Mouse (Mus musculus) heart, adult 2 months (tissue): ENCODE measurements at regions not wholly inside any gene's neighbourhood (a gene's known extent, or its start where the extent isn't known, plus 50 kb on each side); places are given as distances from the start of the nearest gene placed in this dataset.

ENCODE experiments used
- CTCF ChIP-seq: fragments of 200-600 bp; IDR thresholded peaks from 2 replicates; pipeline ENCODE4 v1.8.1; 2022; ENCODE audit warnings: antibody characterized with exemption, mild to moderate bottlenecking, moderate library complexity
- EP300 ChIP-seq: fragments of 200-500 bp; IDR thresholded peaks from 2 replicates; pipeline ENCODE4 v1.6.1; 2011; ENCODE audit warnings: low read depth, low read length, control low read depth; ENCODE audit not compliant: insufficient read depth

DNA sequence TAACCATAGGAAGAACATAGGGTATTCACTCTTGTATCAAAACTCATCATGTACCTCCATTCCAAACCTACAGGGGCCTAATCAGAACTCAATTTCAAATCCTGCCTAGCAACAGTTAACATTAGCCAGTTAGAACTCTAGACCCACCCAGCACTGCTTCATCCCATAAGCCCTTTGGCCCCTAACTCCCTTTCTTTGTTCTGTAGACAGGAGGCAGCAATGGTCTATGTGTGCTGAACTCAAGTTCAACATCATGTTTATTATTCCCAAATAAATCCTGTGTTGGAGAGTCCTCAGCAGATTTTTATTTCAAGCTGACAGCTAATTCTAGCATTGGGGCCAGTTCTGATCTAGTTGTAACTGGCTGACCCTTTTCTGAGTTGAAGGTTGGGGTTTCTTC lies 112.2 kb downstream of the Ipo8 start:
- TF ChIP-seq CTCF (no peak), EP300 (no peak)
